Mouse (Mus musculus) embryonic stem cell, embryonic (primary cell): Measurements from ENCODE around the gene Fhad1.

Source experiments
- CTCF ChIA-PET, 4 experiments: fragments of 300-600 bp in 2 of 4; fragments of 350-600 bp in 2 of 4; sonication (Branson Sonifier 250); formaldehyde crosslinking; loops; one replicate each; lab custom pipeline; 2022; ENCODE audit warnings: inconsistent platforms in 2 of 4; lab: Charles Lee
- POLR2A ChIA-PET, 4 experiments: fragments of 300-600 bp in 2 of 4; fragments of 350-600 bp in 2 of 4; sonication (Branson Sonifier 250); formaldehyde crosslinking; loops; one replicate each; lab custom pipeline; 2022; ENCODE audit warnings: antibody characterized with exemption in 4 of 4, inconsistent platforms in 1 of 4; lab: Charles Lee

The Fhad1 gene

GRCm38 (mm10) chr4:141861591-141862295 lies 153.1 kb downstream of the Fhad1 start:
- CTCF ChIA-PET = no interaction called here
- POLR2A ChIA-PET = interaction anchor here in 1 of 4 experiments (2.1 kb wide), 1 partner anchor 23 kb away, joined by 5 read pairs; no protein-coding TSS in a partner anchor

- POLR2A ChIA-PET = interaction anchor here in 2 of 4 experiments (1.0 to 2.1 kb wide), 7 partner anchors 7 to 242 kb away, joined by 3 to 6 read pairs (median 3); partner anchors contain the start of gene Tmem82 (in 1 of the 2)
- CTCF ChIA-PET = interaction anchor here in 2 of 4 experiments (0.8 to 1.0 kb wide), 2 partner anchors 22 to 51 kb away, joined by 3 read pairs; no protein-coding TSS in a partner anchor
These were observed 154.5 kb downstream of the Fhad1 start for GRCm38 (mm10) chr4:141860246-141860841.

- POLR2A ChIA-PET = interaction anchor here in 2 of 4 experiments (0.6 to 1.9 kb wide), 10 partner anchors 8 to 1067 kb away, joined by 3 to 6 read pairs (median 3); partner anchors contain the start of gene Tmem82 (in 1 of the 2)
- CTCF ChIA-PET = no interaction called here
These were observed 155.5 kb downstream of the Fhad1 start for GRCm38 (mm10) chr4:141859351-141859750.

- POLR2A ChIA-PET = interaction anchor here in 2 of 4 experiments (0.6 to 1.9 kb wide), 3 partner anchors 8 to 68 kb away, joined by 3 to 4 read pairs (median 3); no protein-coding TSS in a partner anchor
These were observed 156.4 kb downstream of the Fhad1 start for GRCm38 (mm10) chr4:141858501-141858900.

GRCm38 (mm10) chr4:141857422-141857930 lies 157.4 kb downstream of the Fhad1 start:
- ChIA-PET CTCF (interaction anchor here (0.5 to 2.7 kb wide), 43 partner anchors 9 to 515 kb away, joined by 3 to 18 read pairs (median 4); partner anchors contain the start of genes Casp9 (in 2 of the 4) and Ctrc (in 2 of the 4)), POLR2A (interaction anchor here in 2 of 4 experiments (0.6 to 1.6 kb wide), 12 partner anchors 9 to 425 kb away, joined by 3 to 7 read pairs (median 4); partner anchors contain the start of gene Efhd2 (in 1 of the 2))

More at GRCm38 (mm10) chr4:141858501-141858900, 156.4 kb downstream of the Fhad1 start:
- CTCF ChIA-PET = interaction anchor here in 2 of 4 experiments (0.7 to 2.7 kb wide), 3 partner anchors 27 to 107 kb away, joined by 3 to 18 read pairs (median 3); no protein-coding TSS in a partner anchor

- POLR2A ChIA-PET = interaction anchor here in 1 of 4 experiments (0.7 to 1.6 kb wide), 3 partner anchors 60 to 235 kb away, joined by 3 to 5 read pairs (median 4); partner anchors contain the start of genes Casp9 and Tmem82
- CTCF ChIA-PET = interaction anchor here in 2 of 4 experiments (0.7 to 1.6 kb wide), 5 partner anchors 44 to 466 kb away, joined by 3 to 5 read pairs (median 4); no protein-coding TSS in a partner anchor
These were observed 161.4 kb downstream of the Fhad1 start for GRCm38 (mm10) chr4:141853437-141853836.

GRCm38 (mm10) chr4:141845999-141846398 lies 168.9 kb downstream of the Fhad1 start, which contains the start of gene Ctrc:
Ctrc (minus strand) TSS chr4:141846359.
- CTCF ChIA-PET = interaction anchor here in 2 of 4 experiments (0.9 to 1.0 kb wide), 3 partner anchors 11 to 411 kb away, joined by 3 to 4 read pairs (median 3); no protein-coding TSS in a partner anchor
- POLR2A ChIA-PET = interaction anchor here in 2 of 4 experiments (1.0 to 1.4 kb wide), 3 partner anchors 8 to 53 kb away, joined by 3 to 5 read pairs (median 3); partner anchors contain the start of gene Casp9 (in 1 of the 2)
